Mouse (Mus musculus) MN1 (cell line): Measurements from ENCODE around the gene Cacna2d1.

Source experiments
- DNase-seq: peaks from one replicate; pipeline ENCODE4 v3.0.0-alpha.2; 2016; ENCODE audit warnings: low spot score

Gene Cacna2d1

GRCm38 (mm10) chr5:15983354-15983753 is 48.9 kb downstream of the Cacna2d1 start:
- DNase-seq, result no peak

- DNase-seq, result no peak
Observed at GRCm38 (mm10) chr5:15985228-15985858, 50.9 kb downstream of the Cacna2d1 start.

GRCm38 (mm10) chr5:15985901-15986300 is 51.4 kb downstream of the Cacna2d1 start:
- DNase-seq, result no peak

- DNase-seq, result no peak
Observed at GRCm38 (mm10) chr5:15991428-15992139, 57.1 kb downstream of the Cacna2d1 start.

- no peak for DNase-seq
Observed at GRCm38 (mm10) chr5:15993252-15993944, 58.9 kb downstream of the Cacna2d1 start.

- DNase-seq, result no peak
Observed at GRCm38 (mm10) chr5:15997190-15997589, 62.7 kb downstream of the Cacna2d1 start.

GRCm38 (mm10) chr5:15997769-15998168 is 63.3 kb downstream of the Cacna2d1 start:
- no peak for DNase-seq

- DNase-seq, result no peak
Observed at GRCm38 (mm10) chr5:16000917-16001316, 66.4 kb downstream of the Cacna2d1 start.

- DNase-seq, result no peak
Observed at GRCm38 (mm10) chr5:16002431-16003063, 68.1 kb downstream of the Cacna2d1 start.

GRCm38 (mm10) chr5:16004305-16004704 is 69.8 kb downstream of the Cacna2d1 start:
- no peak for DNase-seq

GRCm38 (mm10) chr5:16006964-16007363 is 72.5 kb downstream of the Cacna2d1 start:
- DNase-seq, result no peak

GRCm38 (mm10) chr5:16013649-16014048 is 79.2 kb downstream of the Cacna2d1 start:
- DNase-seq, result no peak

- no peak for DNase-seq
Observed at GRCm38 (mm10) chr5:16014392-16014791, 79.9 kb downstream of the Cacna2d1 start.

- DNase-seq, result no peak
Observed at GRCm38 (mm10) chr5:16024626-16025417, 90.3 kb downstream of the Cacna2d1 start.

GRCm38 (mm10) chr5:16028881-16029280 is 94.4 kb downstream of the Cacna2d1 start:
- DNase-seq, result no peak

- DNase-seq, result no peak
Observed at GRCm38 (mm10) chr5:16029481-16029880, 95.0 kb downstream of the Cacna2d1 start.

GRCm38 (mm10) chr5:16033569-16033968 is 99.1 kb downstream of the Cacna2d1 start:
- DNase-seq, result no peak

GRCm38 (mm10) chr5:16035259-16035658 is 100.8 kb downstream of the Cacna2d1 start:
- no peak for DNase-seq

- no peak for DNase-seq
Observed at GRCm38 (mm10) chr5:16045147-16045878, 110.8 kb downstream of the Cacna2d1 start.

GRCm38 (mm10) chr5:16047452-16048191 is 113.1 kb downstream of the Cacna2d1 start:
- DNase-seq, result no peak
